Mouse (Mus musculus) heart, postnatal 0 days (tissue): ENCODE data around the gene AC109138.7.

Experiments
- CTCF ChIP-seq: IDR thresholded peaks from 2 replicates; pipeline ENCODE4 v1.5.1; 2016; ENCODE audit warnings: antibody characterized with exemption, control low read depth, low read depth
- EP300 ChIP-seq: IDR thresholded peaks from 2 replicates; pipeline ENCODE4 v1.6.1; 2016; ENCODE audit warnings: antibody characterized with exemption, low read depth

DNA sequence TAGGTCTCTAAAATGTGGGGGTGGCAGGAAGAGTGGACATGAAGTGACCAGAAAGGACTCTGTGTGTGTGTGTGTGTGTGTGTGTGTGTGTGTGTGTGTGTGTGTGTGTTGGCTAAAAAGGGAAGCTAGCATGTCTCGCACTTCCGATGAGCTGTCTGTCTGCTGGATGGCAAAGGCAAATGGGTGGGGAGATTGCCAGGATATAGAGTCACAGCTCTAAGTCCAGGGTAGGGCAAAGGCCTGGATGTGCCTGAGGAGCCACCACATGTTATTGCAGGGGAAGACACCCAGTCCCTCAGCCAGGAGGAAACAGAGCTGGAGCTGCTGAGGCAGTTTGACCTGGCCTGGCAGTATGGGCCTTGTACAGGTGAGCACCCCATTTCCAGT is 18.0 kb downstream of the AC109138.7 start:
- TF ChIP-seq CTCF (no peak), EP300 (no peak)
